Mouse (Mus musculus) left cerebral cortex, postnatal 36 days (tissue): Measurements from ENCODE around the gene Chac1. TPM values are rescaled to one million over a fixed set of nuclear protein-coding genes. Genes with fewer than 3 reads are reported as not detected.

ENCODE experiments used
- DNase-seq, 2 experiments: peaks; one replicate each; pipeline ENCODE4 v3.0.0; 2021 to 2022; ENCODE audit warnings: low spot score in 2 of 2, mixed read lengths in 1 of 2
- intact Hi-C: fragments of 180-260 bp; cut with DNase I; formaldehyde crosslinking; loops from one replicate; pipeline ENCODE4 v1.15.1; 2025
- total RNA-seq, 2 experiments: library from RNA; stranded (reverse); gene quantifications; 2 replicates each; pipeline ENCODE4 v1.2.3; 2021

Gene Chac1
- total RNA-seq, result 1 to 10 TPM; 8.2 to 8.9 TPM

DNA sequence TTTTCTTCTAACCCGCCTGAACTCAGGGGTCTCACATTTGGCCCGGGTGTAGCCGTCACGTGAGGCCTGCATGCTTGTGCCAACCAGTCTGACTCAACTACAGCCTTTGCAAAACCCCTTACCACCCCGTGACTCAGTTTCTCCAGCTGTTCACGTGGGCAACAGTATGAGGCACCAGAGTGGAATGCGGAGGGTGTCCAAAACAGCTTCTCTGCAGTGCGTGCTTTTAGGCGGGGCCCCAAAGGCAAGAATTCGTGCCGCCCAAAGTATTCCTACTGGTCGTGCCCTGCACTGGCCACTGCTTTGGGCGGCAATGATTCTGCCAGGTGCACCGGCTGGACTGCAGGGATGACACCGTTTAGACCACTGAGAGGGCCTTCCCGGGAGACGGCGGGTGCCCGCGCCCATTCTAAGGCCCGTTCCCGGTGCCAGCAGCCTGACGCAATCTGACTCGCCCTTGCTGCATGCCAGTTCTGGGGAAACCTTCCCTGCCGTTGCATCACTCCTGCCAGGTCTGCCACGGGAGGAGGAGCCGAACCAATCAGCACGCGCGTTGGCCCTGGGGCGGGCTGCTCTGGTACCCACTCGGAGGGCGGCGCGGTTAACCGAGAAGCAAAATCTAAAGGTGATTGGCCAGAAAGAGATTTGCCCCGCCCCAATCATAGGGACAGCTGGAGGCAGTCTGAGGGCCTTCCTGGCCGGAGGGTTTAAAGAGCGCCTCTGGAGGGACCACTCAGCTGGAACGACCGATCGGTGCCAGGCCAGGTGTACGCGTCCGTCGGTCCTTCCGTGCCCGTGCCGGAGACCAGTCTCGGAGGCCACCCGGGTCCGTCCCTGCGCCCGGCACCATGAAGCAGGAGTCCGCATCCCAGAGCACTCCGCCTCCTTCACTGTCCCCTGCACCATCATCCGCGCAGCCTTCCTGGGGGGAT, at the start of gene Chac1:
Gene Chac1, plus strand, starts transcription at position 675 of the 932 bp plus-strand sequence.
- intact Hi-C loops, result no loop called here
- peak; percentile 94 to 95 for DNase-seq

DNA sequence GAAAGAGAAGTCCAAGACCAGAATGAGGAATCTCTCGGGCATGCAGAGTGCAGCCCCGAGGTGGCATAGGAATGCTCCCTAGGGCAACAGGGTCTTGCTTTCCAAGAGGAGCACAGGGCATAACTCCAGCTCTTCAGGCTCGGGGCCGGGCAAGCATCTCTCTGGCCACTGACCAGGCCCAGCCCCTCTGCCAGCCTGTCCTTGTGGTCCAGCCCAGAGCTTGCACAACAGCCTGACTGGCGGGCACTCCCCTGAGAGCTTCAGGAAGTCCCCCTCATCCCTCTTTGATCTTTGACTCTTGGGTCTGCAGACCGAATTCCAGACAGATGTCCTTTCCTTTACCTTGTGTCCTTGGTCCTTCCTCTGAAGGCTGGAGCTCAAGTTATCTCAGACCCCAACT, 48.2 kb upstream of the Chac1 start:
- intact Hi-C loops, result loop anchor here (5.0 kb wide), 1 partner anchor 34 kb away; no protein-coding TSS in a partner anchor

DNA sequence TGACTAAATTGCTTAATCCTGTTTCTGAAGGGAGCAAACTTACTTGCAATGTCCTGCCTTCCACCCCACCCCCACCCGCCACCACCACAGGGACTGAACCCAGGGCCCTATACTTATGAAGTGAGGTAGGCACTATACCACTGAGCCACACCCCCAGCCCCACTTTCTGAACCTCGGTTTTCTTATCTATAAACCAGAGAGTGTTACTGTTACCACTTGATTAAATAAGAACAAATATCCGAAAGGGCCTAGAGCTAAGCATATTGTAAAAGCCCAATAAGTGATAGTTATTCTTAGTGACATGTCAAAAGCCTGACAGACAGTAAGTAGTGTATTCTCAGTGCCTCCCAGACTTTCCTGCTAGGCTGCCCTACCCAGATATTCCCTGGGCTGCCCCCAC, 46.6 kb upstream of the Chac1 start:
- intact Hi-C loops, result loop anchor here (5.0 kb wide), 1 partner anchor 33 kb away; no protein-coding TSS in a partner anchor

More for the DNA sequence above, 48.2 kb upstream of the Chac1 start:
- no peak for DNase-seq

DNA sequence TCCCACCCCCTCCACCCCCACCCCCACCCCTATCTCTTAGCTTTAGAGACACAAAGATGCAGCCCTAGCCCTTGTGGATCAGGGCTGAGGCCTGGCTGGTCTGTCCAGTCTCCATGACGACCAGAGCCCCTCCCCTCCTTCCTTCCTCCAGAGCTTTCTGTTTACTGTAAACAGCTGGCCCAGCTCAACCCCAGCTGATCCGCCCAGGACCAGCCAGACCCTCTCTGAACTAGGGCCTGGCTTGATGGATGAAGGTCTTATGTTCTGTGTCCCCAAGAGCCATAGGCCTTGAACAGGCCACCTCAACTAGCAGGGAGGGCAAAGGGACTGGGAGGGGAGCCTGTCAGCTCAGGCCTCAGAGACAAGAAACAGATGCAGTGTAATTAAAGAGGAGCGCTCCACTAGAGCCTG, 46.2 kb upstream of the Chac1 start:
- intact Hi-C loops, result loop anchor here (5.0 kb wide), 1 partner anchor 32 kb away; no protein-coding TSS in a partner anchor
- DNase-seq, result no peak

More for the DNA sequence above, 46.6 kb upstream of the Chac1 start:
- no peak for DNase-seq

DNA sequence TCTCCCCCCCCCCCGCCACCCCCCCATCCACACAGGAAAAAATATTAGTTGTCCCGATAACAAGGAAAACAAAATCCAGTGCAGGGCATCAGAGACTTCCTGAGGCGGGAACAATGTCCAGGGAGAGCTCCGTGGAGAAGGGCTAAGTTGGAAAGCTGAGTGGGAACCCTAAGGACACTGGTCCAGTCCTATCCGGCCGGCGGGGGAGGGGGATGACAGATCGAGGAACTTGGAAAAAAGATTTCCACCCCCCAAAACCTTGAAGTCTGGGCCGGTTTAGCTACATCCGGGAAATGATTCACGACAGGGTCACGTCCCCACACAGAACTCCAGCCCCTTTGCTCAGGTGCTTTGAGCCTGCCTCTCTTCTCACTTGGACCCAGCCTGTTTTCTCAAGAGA, 39.5 kb upstream of the Chac1 start:
- intact Hi-C loops, result no loop called here
- DNase-seq, result no peak

DNA sequence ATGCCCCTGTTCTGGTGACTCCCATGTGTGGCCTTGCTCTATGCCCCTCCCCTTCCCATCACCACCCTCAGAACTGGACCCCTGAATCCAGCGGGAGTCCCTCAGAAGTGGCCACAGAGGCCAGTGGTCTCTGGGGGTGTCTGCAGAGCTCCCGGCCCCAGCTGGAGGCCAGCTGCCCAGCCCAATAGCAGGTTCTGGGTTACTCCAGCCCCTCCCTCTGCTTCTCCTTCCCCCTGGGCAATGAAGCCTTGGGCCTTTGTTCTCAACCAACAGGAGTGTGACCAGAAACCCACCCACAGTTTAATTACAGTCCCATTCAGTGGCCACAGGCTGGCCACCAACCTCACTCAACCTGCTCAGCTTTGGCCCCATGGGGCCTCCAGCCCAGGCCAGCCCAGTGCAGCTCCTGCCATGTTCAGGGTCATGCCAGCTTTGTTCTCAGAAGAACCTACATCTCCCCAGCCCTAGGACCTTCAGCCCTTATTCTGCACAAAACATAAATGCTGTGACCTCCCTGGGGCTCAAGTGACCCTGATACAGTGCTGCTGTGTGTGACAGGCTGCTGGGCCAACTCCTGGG, 38.6 kb upstream of the Chac1 start:
- no peak for DNase-seq
- intact Hi-C loops, result no loop called here

DNA sequence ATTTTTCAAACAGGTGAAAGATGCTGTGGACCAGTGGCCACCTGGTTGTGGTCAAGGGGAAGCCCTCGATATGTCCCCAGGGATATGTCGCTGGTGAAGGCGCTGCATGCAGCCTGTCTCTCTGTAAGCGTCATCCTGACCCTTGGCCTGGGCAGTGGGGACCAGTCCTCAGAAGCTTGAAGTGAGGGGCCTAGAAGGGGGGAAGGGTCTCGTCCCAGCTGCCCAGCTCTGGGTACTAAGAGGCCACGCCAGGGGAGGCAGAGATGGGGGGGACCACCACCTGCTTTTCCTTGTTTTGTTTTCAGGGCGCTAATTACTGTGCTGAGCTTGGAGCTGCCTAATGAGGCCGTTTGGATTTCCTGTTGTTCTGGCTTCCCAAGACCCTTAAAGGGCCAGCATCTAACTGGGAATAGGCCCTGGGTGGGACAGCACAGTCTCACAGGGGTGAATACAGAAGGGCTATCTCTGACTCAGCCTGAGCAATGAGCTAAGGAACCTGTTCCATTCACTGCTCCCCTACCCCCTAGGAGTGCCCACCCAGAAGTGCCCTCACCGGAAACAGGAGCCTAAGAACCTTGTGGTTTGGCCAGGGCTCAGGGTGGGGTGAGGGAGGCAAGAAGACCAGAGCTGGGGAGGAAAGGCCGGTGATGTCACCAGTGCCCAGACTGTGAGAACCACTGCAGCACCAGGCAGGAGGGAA, 37.1 kb upstream of the Chac1 start:
- DNase-seq, result no peak
- intact Hi-C loops, result no loop called here

DNA sequence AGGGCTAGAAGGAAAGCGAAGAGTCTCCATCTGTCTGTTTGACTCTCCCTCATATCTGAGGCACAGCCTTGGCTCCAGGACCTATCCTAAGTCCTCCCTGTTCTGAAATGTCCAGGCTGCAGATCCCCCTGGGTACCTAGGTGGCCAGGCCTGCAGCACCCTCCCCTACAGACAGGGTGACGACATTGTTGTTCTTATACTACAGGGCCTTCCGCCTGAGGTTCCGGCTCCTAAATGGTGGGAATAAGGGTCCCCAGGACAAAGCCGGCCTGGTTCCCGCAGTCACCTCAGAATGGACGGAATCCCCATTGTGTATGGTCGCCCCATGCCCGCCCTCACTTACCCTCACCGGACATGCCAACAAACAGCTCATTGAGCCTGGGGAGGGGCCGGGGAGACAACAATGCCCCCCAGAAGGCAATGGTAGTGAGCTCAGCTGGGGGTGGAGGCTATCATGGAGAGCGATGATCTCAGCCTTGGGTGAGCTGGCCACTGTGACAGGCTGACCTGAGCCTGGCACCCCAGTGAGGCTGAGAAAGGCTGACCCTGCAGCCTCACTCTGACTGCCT, 36.2 kb upstream of the Chac1 start:
- DNase-seq, result no peak
- intact Hi-C loops, result no loop called here

DNA sequence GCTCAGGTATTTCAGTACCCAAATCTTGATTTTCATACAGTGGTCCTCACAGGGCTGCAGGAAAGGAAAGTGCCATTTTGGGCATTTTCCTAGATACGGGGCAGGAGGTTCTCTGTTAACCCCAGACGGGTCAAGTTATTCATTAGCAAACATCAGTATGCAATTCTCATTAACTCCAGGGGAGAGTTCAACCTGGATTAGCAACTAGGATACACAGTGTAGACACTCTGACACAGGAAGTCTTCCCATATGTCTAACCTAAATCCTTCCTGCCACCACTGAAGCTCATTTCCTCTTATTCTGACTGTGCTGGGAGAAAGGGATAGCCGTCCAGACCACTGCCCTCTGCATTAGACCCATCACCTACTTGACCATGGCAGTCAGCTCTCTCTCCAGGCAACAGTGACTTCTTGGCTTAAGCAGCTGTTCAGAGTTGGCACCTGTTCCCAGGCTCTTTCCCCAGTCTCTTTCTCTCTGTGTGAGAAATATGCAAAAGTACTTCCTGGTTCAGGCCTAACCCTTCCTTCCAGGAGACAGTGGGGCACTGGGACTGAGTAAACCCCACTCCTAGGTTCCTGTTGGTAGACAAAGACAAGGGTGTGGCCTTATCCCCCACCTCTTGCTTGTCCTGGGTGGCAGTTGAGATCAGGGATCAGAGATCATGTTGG, 32.9 kb upstream of the Chac1 start:
- intact Hi-C loops, result no loop called here
- DNase-seq, result no peak

DNA sequence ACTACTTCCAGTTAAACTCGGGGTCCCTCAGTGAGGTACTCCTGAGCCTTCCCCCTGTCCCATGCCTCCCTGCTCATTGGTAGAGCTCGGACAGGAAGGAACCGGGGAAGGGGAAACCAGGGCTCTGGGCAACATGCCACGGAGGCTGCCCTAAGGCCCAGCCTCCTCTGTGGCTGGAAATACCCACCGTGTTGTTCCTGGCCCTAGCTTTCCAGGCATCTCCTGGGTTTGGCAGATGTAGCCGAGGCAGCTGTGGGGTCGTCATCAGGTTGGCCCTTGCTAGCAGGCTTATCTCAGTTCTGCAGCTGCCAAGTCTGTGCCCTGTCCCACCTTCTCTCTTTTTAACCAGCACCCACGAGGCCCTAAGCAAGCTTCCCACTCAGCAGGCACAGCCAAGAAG, 30.5 kb upstream of the Chac1 start:
- no peak for DNase-seq
- intact Hi-C loops, result no loop called here

DNA sequence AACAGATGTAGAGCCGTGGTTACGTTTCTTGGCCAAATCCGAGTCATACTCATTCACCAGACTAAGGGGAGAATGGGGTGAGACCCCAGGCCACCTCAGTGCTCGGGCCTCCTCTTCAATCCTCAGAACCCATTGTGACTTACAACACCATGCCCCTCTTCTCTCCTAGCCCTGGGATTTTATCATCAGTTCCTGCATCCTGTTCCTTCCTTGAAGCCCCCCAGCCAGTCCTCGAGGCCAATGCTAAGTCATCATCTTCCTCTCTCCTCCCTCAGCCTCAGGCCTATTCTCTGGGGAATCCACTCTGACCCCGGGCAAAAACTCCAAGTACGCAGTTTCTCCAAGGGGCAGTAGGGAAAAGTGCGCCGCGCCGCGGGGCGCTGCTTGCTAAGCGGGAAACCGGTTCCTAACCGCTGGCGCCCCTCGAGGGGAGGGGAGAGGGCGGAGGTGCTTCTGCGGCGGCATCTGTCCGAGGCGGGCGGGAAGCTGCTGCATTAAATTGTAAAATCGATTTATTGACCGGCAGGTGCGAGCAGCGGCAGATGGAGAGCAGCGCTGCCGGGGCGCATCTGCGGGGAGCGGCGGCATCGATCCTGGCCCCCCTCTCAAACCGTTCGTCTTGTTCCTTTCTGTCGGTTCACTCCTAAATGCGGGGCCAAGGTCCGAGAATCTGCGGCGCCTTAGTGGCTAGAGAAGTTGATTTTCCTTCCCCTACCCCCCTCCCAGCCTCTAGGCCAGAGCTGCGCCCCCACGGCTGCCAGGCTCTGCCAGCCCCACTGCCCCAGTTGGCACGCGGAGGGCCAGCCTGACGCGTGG, 29.1 kb upstream of the Chac1 start:
- intact Hi-C loops, result no loop called here
- DNase-seq, result no peak

DNA sequence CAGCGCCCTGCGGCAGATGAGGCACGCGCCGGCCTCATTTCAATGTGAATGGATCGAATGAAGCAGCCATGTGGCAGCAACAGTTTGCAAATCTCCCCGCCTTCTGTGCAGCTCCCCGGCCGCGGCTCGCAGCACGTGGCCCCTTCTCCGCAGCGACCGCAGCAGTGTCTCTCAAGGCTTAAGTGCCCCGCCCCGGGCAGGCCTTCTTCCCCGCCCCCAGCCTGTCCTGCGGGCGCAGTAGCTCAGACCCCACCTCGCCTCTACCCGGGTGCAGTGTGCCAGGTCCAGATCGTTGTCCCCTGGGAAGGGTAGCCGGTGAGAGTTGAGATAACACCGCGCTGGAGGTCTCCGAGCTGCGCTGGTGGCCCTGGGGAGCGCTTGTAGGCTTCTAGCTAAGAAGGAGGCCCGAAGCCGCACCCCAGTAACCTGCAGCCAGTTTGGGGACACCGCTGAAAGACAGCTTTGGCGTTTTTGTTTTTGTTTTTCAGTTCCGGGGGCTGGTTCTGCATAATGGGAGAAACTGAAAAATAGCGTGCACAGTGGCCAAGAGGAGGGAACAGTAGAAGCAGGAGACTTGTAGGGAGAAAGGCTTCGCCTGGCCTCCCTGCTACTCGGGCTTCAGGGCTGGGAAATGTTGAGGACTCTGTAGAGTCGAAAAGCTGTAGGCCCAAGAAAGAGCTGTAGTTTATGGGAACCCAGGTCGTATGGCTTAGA, 28.3 kb upstream of the Chac1 start:
- intact Hi-C loops, result no loop called here
- peak; percentile 43 to 63 for DNase-seq

DNA sequence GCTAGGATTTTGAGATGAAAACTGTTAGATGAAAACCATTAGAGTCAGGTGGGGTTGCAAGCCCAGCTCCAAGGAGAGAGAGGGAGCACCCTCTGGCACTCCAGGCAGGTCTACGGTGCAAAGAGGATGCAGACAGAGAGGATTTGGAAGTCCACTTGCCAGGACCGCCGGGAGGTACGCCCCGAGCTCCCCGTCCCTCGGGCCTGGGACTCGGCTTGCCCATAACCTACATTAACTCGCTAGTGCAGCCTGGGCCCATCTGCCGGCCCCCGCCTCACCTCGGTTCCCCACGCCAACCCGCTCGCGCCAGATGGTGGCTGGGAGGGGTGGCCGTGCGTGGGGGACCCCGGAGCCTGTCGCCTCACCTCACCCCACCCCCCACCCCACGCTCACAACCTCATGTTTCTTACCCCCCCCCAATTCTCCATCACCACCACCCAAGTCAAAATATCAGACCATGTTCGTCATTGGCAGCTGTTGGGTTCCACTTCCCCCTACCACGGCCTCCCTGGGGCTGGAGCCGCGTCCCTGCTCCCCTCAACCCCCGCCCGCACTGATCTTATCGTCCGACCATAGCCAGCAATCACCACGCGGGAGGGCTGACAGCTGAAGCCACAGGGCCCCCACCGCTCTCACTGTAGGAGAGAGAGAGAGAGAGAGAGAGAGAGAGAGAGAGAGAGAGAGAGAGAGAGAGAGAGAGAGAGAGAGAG, 27.0 kb upstream of the Chac1 start:
- intact Hi-C loops, result no loop called here
- DNase-seq, result no peak

DNA sequence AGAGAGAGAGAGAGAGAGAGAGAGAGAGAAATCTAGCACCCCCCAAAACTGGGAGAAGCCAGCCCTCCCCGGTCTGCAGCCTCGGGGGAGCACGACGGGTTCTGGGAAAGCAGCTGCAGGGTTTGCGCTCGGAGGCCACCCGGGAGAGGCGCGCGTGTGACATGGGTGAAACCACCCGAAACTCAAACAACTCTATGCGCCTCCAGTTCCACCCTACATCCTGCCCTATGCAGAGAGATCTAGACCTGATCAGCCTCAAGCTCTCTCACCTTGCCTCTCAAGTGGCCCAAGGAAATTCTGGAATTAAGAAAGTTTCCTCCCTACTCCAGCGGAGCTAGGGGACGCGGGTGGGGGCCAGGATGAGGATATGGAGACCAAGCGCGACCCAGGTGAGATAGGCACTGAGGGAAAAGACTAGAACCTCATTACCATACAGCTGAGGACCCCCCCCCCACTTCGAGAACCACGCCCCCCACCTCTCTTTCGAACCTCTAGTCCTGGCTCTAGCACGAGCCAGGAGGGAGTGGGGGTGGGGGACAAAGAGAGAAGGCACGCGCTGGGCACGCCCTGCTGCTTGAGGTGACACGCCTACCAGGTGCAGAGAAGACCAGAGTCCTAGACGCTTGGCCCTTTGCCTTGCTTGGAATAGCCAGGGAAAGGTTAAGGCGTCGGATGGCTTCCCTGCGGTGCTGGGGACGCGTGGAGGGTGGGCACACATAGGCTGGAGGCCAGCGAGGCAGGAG, 26.3 kb upstream of the Chac1 start:
- intact Hi-C loops, result loop anchor here (5.0 kb wide), 1 partner anchor 88 kb away; no protein-coding TSS in a partner anchor

DNA sequence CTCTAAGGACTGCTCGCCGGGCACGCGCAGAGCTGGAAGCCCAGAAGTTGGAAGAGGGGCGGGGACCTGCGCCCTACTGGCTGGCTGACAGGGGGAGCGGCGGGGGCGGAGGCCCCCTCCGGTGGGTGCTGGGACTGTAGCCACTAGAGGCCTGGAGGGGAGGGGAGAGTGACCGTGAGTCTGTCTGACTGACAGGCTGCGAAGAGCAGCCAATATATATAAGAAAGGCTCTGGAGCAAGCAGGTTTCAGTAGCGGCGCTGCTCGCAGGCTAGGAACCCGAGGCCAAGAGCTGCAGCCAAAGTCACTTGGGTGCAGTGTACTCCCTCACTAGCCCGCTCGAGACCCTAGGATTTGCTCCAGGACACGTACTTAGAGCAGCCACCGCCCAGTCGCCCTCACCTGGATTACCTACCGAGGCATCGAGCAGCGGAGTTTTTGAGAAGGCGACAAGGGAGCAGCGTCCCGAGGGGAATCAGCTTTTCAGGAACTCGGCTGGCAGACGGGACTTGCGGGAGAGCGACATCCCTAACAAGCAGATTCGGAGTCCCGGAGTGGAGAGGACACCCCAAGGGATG, 25.4 kb upstream of the Chac1 start, which contains the start of gene Dll4:
Gene Dll4, plus strand, starts transcription at position 217 of the 576 bp plus-strand sequence.
- DNase-seq, result no peak
- intact Hi-C loops, result loop anchor here (5.0 kb wide), 1 partner anchor 87 kb away; no protein-coding TSS in a partner anchor

More for the DNA sequence above, 26.3 kb upstream of the Chac1 start:
- DNase-seq, result no peak
